Mouse (Mus musculus): ENCODE data around the gene Lpp. TPM values are rescaled to one million over a fixed set of nuclear protein-coding genes. Genes with fewer than 3 reads are reported as not detected.

Lpp gene
- polyA plus RNA-seq, 1 experiment from 2014 or later, result 107 TPM

DNA sequence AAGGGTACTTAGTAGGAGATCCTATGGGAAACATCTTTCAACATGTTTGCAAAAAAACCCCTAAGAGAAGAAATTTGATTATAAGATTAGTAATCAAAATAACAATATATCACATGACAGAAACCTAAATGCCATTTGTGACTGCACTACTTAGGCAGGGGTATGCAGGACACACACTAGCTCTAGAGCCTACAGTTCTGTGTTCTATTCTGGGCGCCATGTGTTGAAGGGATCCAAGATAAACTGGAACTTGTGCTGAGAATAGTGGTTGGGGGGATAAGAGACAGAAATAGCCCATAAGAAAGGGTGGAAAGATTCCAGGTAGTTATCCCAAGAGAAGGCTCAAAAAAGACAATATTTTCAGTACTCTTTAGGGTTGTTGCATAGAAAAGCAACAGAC is 565.4 kb downstream of the Lpp start:
- H3K27me3 ChIP-seq (ENCODE audit: control insufficient read depth, insufficient read depth, low read length), result no peaks in the 10 kb centered on the region
- no peak overlapping the region for H3K9ac ChIP-seq (replicated peaks; ENCODE audit: low read depth, low read length)
- H3K4me3 ChIP-seq (ENCODE audit: low read depth, low read length), result no peak overlapping the region
- no peaks in the 10 kb centered on the region for H3K36me3 ChIP-seq (ENCODE audit: control insufficient read depth, insufficient read depth, low read length)
- H3K4me2 ChIP-seq (replicated peaks; ENCODE audit: low read depth, low read length), result no peak overlapping the region
- ATAC-seq (ENCODE audit: insufficient number of reproducible peaks, insufficient read depth, low FRiP score, low read depth), result no peak
- H3K4me1 ChIP-seq (ENCODE audit: control insufficient read depth, insufficient read depth, low read length), result no peaks in the 10 kb centered on the region
- no peaks in the 10 kb centered on the region for H3K9me3 ChIP-seq (ENCODE audit: control insufficient read depth, low read depth, low read length)
- WGBS, result 100% methylated on average over 1 of the region's 1 CpGs
- H3K27ac ChIP-seq (ENCODE audit: low read length), result no peak overlapping the region

GRCm38 (mm10) chr16:24960901-24961806 is 567.8 kb downstream of the Lpp start:
- 84% methylated on average over 10 of the region's 10 CpGs for WGBS
- no peak overlapping the region for H3K9ac ChIP-seq (replicated peaks; ENCODE audit: low read depth, low read length)
- no peaks in the 10 kb centered on the region for H3K4me1 ChIP-seq (ENCODE audit: control insufficient read depth, insufficient read depth, low read length)
- H3K4me3 ChIP-seq (ENCODE audit: low read depth, low read length), result no peak overlapping the region
- no peaks in the 10 kb centered on the region for H3K36me3 ChIP-seq (ENCODE audit: control insufficient read depth, insufficient read depth, low read length)
- no peaks in the 10 kb centered on the region for H3K27me3 ChIP-seq (ENCODE audit: control insufficient read depth, insufficient read depth, low read length)
- H3K27ac ChIP-seq (ENCODE audit: low read length), result no peak overlapping the region
- H3K4me2 ChIP-seq (replicated peaks; ENCODE audit: low read depth, low read length), result no peak overlapping the region
- H3K9me3 ChIP-seq (ENCODE audit: control insufficient read depth, low read depth, low read length), result no peaks in the 10 kb centered on the region
- no peak for ATAC-seq (ENCODE audit: insufficient number of reproducible peaks, insufficient read depth, low FRiP score, low read depth)

DNA sequence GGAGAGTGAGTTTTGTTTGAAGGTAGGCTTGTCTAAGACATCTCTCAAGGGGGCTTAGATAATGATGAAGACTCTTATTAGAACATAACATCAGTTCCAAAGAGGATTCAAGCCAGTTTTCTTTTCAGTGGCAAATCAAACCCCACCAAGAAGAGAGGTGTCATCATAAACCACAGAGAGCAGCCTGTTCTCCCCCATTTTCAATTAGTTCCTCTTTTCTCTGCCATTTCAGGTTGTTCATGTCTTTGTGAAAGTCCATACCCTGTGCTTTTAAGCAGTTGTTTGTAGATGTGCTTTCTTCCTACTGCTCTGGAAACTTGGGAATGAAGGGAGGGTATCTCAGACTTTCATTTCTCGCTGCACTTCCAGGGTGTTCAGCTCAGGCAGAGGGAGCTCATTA is 571.0 kb downstream of the Lpp start:
- H3K4me3 ChIP-seq (ENCODE audit: low read depth, low read length), result no peak overlapping the region
- H3K36me3 ChIP-seq (ENCODE audit: control insufficient read depth, insufficient read depth, low read length), result no peaks in the 10 kb centered on the region
- no peak for ATAC-seq (ENCODE audit: insufficient number of reproducible peaks, insufficient read depth, low FRiP score, low read depth)
- H3K27ac ChIP-seq (ENCODE audit: low read length), result no peak overlapping the region
- H3K9me3 ChIP-seq (ENCODE audit: control insufficient read depth, low read depth, low read length), result no peaks in the 10 kb centered on the region
- no peaks in the 10 kb centered on the region for H3K4me1 ChIP-seq (ENCODE audit: control insufficient read depth, insufficient read depth, low read length)
- WGBS, result 77% methylated on average over 1 of the region's 1 CpGs
- H3K9ac ChIP-seq (replicated peaks; ENCODE audit: low read depth, low read length), result no peak overlapping the region
- H3K4me2 ChIP-seq (replicated peaks; ENCODE audit: low read depth, low read length), result no peak overlapping the region
- H3K27me3 ChIP-seq (ENCODE audit: control insufficient read depth, insufficient read depth, low read length), result no peaks in the 10 kb centered on the region

DNA sequence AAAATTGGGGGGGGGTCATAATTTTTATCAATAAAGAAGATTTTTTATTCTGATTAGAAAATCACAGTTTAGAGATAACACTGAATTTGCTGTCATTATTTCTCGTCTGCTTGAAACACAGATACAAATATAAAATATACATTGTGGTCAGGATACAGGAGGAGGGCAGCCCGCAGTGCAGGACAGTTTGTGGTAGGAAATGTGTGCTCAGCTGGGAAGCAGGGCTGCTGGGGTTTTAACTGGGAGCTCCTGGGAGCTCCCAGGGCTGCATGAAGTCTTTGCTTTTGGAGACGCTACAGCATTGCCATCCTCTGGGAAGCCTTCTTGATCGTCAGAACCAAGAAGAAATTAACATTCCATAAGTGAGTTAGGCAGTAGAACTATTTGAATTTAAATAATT is 571.8 kb downstream of the Lpp start:
- no peak overlapping the region for H3K4me3 ChIP-seq (ENCODE audit: low read depth, low read length)
- no peaks in the 10 kb centered on the region for H3K36me3 ChIP-seq (ENCODE audit: control insufficient read depth, insufficient read depth, low read length)
- no peaks in the 10 kb centered on the region for H3K4me1 ChIP-seq (ENCODE audit: control insufficient read depth, insufficient read depth, low read length)
- no peak overlapping the region for H3K4me2 ChIP-seq (replicated peaks; ENCODE audit: low read depth, low read length)
- no peaks in the 10 kb centered on the region for H3K9me3 ChIP-seq (ENCODE audit: control insufficient read depth, low read depth, low read length)
- no peaks in the 10 kb centered on the region for H3K27me3 ChIP-seq (ENCODE audit: control insufficient read depth, insufficient read depth, low read length)
- ATAC-seq (ENCODE audit: insufficient number of reproducible peaks, insufficient read depth, low FRiP score, low read depth), result no peak
- no peak overlapping the region for H3K27ac ChIP-seq (ENCODE audit: low read length)
- H3K9ac ChIP-seq (replicated peaks; ENCODE audit: low read depth, low read length), result no peak overlapping the region
- 78% methylated on average over 4 of the region's 4 CpGs for WGBS

- Histone ChIP-seq H3K9me3 (ENCODE audit: control insufficient read depth, low read depth, low read length) (no peaks in the 10 kb centered on the region), H3K4me1 (ENCODE audit: control insufficient read depth, insufficient read depth, low read length) (no peaks in the 10 kb centered on the region), H3K4me2 (replicated peaks; ENCODE audit: low read depth, low read length) (no peak overlapping the region), H3K27ac (ENCODE audit: low read length) (no peak overlapping the region), H3K36me3 (ENCODE audit: control insufficient read depth, insufficient read depth, low read length) (no peaks in the 10 kb centered on the region), H3K9ac (replicated peaks; ENCODE audit: low read depth, low read length) (no peak overlapping the region), H3K27me3 (ENCODE audit: control insufficient read depth, insufficient read depth, low read length) (no peaks in the 10 kb centered on the region), H3K4me3 (ENCODE audit: low read depth, low read length) (no peak overlapping the region)
- ATAC-seq (ENCODE audit: insufficient number of reproducible peaks, insufficient read depth, low FRiP score, low read depth), result no peak
- 91% methylated on average over 9 of the region's 9 CpGs for WGBS
These were observed 573.2 kb downstream of the Lpp start for GRCm38 (mm10) chr16:24966460-24966859.

- Histone ChIP-seq H3K27me3 (ENCODE audit: control insufficient read depth, insufficient read depth, low read length) (no peaks in the 10 kb centered on the region), H3K4me1 (ENCODE audit: control insufficient read depth, insufficient read depth, low read length) (no peaks in the 10 kb centered on the region), H3K36me3 (ENCODE audit: control insufficient read depth, insufficient read depth, low read length) (no peaks in the 10 kb centered on the region), H3K4me2 (replicated peaks; ENCODE audit: low read depth, low read length) (no peak overlapping the region), H3K9ac (replicated peaks; ENCODE audit: low read depth, low read length) (no peak overlapping the region), H3K27ac (ENCODE audit: low read length) (no peak overlapping the region), H3K4me3 (ENCODE audit: low read depth, low read length) (no peak overlapping the region), H3K9me3 (ENCODE audit: control insufficient read depth, low read depth, low read length) (no peaks in the 10 kb centered on the region)
- ATAC-seq (ENCODE audit: insufficient number of reproducible peaks, insufficient read depth, low FRiP score, low read depth), result no peak
- WGBS, result 81% methylated on average over 5 of the region's 5 CpGs
These were observed 579.8 kb downstream of the Lpp start for GRCm38 (mm10) chr16:24973009-24973631.

DNA sequence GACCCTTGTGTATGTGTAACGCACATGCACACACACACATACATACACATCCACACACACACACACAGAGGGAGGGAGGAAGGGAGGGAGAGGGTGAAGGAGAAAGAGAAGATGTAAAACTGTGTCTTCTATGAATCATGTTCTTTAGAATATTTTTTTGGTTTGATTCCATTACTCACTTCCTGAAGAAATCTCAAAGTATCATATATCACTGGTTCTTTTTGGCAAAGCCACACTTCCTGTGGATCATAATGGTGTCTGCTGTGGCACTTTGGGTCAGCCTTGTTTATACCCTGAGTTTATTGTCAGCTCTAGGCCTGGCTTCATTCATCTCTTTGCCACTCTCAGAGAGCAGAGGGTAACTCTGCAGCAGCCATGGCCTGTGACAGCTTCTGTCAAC is 584.5 kb downstream of the Lpp start:
- Histone ChIP-seq H3K4me2 (replicated peaks; ENCODE audit: low read depth, low read length) (no peak overlapping the region), H3K4me1 (ENCODE audit: control insufficient read depth, insufficient read depth, low read length) (no peaks in the 10 kb centered on the region), H3K36me3 (ENCODE audit: control insufficient read depth, insufficient read depth, low read length) (peaks cover 4% of the 10 kb centered on the region; the same call in 1 of the 2 replicates), H3K4me3 (ENCODE audit: low read depth, low read length) (no peak overlapping the region), H3K27me3 (ENCODE audit: control insufficient read depth, insufficient read depth, low read length) (no peaks in the 10 kb centered on the region), H3K9me3 (ENCODE audit: control insufficient read depth, low read depth, low read length) (no peaks in the 10 kb centered on the region), H3K9ac (replicated peaks; ENCODE audit: low read depth, low read length) (no peak overlapping the region), H3K27ac (ENCODE audit: low read length) (no peak overlapping the region)
- 95% methylated on average over 1 of the region's 1 CpGs for WGBS
- ATAC-seq (ENCODE audit: insufficient number of reproducible peaks, insufficient read depth, low FRiP score, low read depth), result no peak

- H3K9me3 ChIP-seq (ENCODE audit: control insufficient read depth, low read depth, low read length), result no peaks in the 10 kb centered on the region
- peaks cover 4% of the 10 kb centered on the region for H3K36me3 ChIP-seq (ENCODE audit: control insufficient read depth, insufficient read depth, low read length)
- no peak overlapping the region for H3K27ac ChIP-seq (ENCODE audit: low read length)
- no peak for ATAC-seq (ENCODE audit: insufficient number of reproducible peaks, insufficient read depth, low FRiP score, low read depth)
- no peaks in the 10 kb centered on the region for H3K27me3 ChIP-seq (ENCODE audit: control insufficient read depth, insufficient read depth, low read length)
- no peak overlapping the region for H3K4me2 ChIP-seq (replicated peaks; ENCODE audit: low read depth, low read length)
- no peaks in the 10 kb centered on the region for H3K4me1 ChIP-seq (ENCODE audit: control insufficient read depth, insufficient read depth, low read length)
- H3K4me3 ChIP-seq (ENCODE audit: low read depth, low read length), result no peak overlapping the region
- H3K9ac ChIP-seq (replicated peaks; ENCODE audit: low read depth, low read length), result no peak overlapping the region
- WGBS, result 86% methylated on average over 1 of the region's 1 CpGs
These were observed 584.9 kb downstream of the Lpp start for GRCm38 (mm10) chr16:24978226-24978625.
